Mouse (Mus musculus) neural tube, embryonic 15.5 days (tissue): ENCODE measurements around the gene Cttnbp2nl. TPM values are rescaled to one million over a fixed set of nuclear protein-coding genes. Genes with fewer than 3 reads are reported as not detected.
A peak's percentile ranks its signal among the peaks of the same experiment; 100 is the strongest.

Experiments used
- ATAC-seq: fragments of 200-750 bp; cut with Nextera tagmentation; 2 replicates; pipeline ENCODE4 v1.8.0; 2017; ENCODE audit warnings: mild to moderate bottlenecking, moderate TSS enrichment, moderate library complexity; ENCODE audit not compliant: low FRiP score
- H3K27ac ChIP-seq: fragments of 300-500 bp; sonication (generic); replicated peaks from 2 replicates; pipeline ENCODE4 v1.5.1; 2015; ENCODE audit warnings: mild to moderate bottlenecking, inconsistent platforms
- H3K27me3 ChIP-seq: fragments of 300-500 bp; sonication (generic); replicated peaks from 2 replicates; pipeline ENCODE4 v1.6.1; 2015; ENCODE audit warnings: inconsistent platforms
- H3K36me3 ChIP-seq: fragments of 300-500 bp; sonication (generic); 2 replicates; pipeline ENCODE4 v1.6.1; 2015; ENCODE audit warnings: inconsistent platforms
- H3K4me1 ChIP-seq: fragments of 300-500 bp; sonication (generic); 2 replicates; pipeline ENCODE4 v1.6.1; 2015; ENCODE audit warnings: inconsistent platforms
- H3K4me2 ChIP-seq: fragments of 300-500 bp; sonication (generic); 2 replicates; pipeline ENCODE4 v1.6.1; 2015; ENCODE audit warnings: inconsistent platforms, mild to moderate bottlenecking, moderate library complexity
- H3K4me3 ChIP-seq: fragments of 300-500 bp; sonication (generic); replicated peaks from 2 replicates; pipeline ENCODE4 v1.5.1; 2015; ENCODE audit warnings: mild to moderate bottlenecking, inconsistent platforms
- H3K9ac ChIP-seq: fragments of 300-500 bp; sonication (generic); replicated peaks from 2 replicates; pipeline ENCODE4 v1.6.1; 2015; ENCODE audit warnings: mild to moderate bottlenecking, inconsistent platforms
- H3K9me3 ChIP-seq: fragments of 300-500 bp; sonication (generic); replicated peaks from 2 replicates; pipeline ENCODE4 v1.6.1; 2016; ENCODE audit warnings: inconsistent platforms
- WGBS: fragments of 180-500 bp; shearing (Covaris S2); methylation state at CpG from one replicate; pipeline ENCODE4 v1.1.7; 2015; ENCODE audit warnings: mixed read lengths; 5-methylcytosine and 5-hydroxymethylcytosine counted together
- polyA plus RNA-seq: library from polyadenylated mRNA; unstranded; fragments of >200 nt; fragmentation: Nextera tagmentation; extraction: Ambion mirVana; gene quantifications from 2 replicates; pipeline ENCODE4 v1.2.1, GENCODE M21; 2015

Gene Cttnbp2nl
- polyA plus RNA-seq, 1 experiment from 2014 or later: 38.8 TPM

DNA sequence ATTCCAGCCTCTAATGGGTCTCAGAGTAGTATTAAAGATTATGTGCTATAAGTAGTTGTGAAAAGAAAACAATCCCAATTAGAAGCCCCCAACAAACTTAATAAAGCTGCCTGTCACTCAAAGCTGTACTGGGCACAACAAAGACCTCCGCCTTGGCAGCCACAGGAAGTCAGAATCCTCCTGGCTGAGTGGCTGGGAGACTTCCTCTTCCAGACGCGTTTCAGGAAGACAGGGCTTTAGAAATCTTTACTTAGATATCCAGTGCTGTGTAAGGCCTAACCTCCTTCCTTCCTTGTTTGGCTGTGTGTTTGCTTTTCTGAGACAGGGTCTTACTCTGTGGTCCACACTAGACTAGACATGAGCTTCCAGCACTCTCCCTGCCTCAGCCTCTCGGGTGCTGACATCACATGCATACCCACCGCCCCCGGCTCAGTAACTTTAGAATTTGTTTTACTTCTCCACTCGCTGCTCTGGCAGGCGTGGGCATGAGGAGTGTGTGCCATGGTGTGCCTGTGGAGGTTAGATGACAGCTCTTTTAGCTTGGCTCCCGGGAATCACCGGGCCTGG is 16.6 kb downstream of the Cttnbp2nl start:
- no peak overlapping the region for H3K4me2 ChIP-seq
- peaks cover 8% of the 10 kb centered on the region for H3K4me1 ChIP-seq
- no peak for ATAC-seq
- H3K9me3 ChIP-seq: no peaks in the 10 kb centered on the region
- H3K27me3 ChIP-seq: no peaks in the 10 kb centered on the region
- H3K9ac ChIP-seq: no peak overlapping the region
- 91% methylated on average over 10 of the region's 10 CpGs for WGBS
- peaks cover 68% of the 10 kb centered on the region for H3K36me3 ChIP-seq
- H3K27ac ChIP-seq: no peak overlapping the region
- no peak overlapping the region for H3K4me3 ChIP-seq

DNA sequence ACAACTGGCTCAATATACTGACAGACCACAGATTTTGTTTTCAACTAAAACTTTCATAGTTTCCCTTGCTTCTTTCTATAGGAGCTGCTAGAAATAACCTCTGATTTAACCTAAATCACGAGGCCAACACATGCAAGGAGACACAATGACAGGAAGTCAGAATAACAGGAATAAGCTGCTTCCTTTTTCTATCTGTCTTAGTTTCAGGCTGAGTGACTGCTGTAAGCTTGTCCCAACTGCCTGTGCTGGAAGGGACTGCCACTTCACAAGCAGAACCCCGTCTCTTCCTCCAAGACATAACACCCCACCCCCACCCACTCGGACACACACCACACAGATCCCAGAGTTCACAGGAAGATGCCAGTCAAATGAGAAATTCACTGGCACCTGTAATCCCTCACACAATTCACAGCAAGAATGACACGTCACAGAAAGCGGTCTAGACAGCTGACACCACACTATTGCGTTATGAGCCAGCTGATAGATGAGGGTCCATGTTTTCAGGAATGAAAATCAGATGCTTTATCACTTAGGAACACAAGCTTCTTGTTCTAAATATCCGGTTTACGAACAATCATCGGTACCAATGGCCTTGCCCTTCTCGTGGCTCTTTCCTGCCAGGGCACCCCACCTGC is 29.5 kb downstream of the Cttnbp2nl start:
- H3K4me1 ChIP-seq: peaks cover 4% of the 10 kb centered on the region
- peaks cover 14% of the 10 kb centered on the region for H3K36me3 ChIP-seq
- no peak overlapping the region for H3K4me2 ChIP-seq
- H3K27ac ChIP-seq: no peak overlapping the region
- H3K4me3 ChIP-seq: no peak overlapping the region
- 86% methylated on average over 10 of the region's 10 CpGs for WGBS
- no peak for ATAC-seq
- no peak overlapping the region for H3K9ac ChIP-seq
- no peaks in the 10 kb centered on the region for H3K27me3 ChIP-seq
- H3K9me3 ChIP-seq: no peaks in the 10 kb centered on the region

DNA sequence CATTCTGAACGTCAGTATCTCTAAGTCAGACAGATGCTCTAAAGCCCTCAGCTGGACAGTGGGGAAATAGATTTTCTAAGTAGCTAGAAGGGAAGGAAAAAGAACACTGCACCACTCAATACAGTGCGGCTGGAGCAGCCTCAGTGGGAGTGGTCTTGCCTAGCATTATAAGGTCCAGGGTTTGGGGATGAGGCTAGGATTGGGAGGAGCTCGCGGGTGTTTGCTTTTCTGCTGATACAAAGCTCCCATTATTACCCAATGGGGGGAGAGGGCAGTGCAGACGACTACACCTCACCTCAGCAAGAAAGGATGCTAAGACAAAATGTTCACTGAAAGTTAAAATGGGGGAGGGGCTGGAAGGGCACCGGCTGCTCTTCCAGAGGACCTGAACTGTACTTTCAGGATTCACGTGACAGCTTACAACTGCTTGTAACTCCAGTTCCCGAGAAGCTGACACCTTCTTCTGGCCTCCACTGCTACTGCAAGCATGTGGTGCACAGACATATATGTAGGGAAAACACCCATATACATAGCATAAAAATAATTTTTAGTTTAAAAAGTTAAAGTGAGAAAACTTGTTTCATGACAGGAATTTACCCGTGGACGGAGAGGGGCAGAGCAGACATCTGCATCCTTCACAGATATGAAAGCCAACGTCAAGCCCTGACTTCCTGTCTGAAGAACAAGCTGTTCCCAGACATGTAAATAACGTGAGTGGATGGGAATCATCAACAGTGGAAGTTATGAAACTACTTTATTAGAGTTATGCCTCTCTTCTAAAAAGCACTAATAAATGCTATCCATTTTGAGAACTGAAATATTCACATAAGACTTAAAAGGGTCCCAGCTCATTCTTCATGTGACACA is 32.9 kb downstream of the Cttnbp2nl start:
- H3K4me3 ChIP-seq: no peak overlapping the region
- 0 out of 2 replicates have a peak overlapping the region, but pooled peaks have one; percentile 37 for H3K27ac ChIP-seq
- no peak overlapping the region for H3K9ac ChIP-seq

DNA sequence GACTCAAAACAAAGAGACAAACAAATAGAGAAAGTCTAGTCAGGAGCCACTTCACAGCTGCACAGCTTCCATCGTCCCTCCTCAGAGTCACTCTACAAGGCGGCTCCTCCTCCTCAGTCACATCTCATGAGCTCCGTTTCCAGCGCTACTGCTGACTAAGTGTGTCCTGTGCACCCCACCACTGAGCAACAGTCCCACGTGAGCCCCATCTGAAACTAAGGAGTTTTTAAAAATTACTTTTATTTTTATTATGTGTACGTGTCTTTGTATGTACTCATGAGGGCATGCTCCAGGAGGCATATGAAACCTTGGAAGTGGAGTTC is 34.2 kb downstream of the Cttnbp2nl start:
- WGBS: 92% methylated on average over 6 of the region's 6 CpGs
- no peaks in the 10 kb centered on the region for H3K27me3 ChIP-seq
- no peak overlapping the region for H3K9ac ChIP-seq
- no peak overlapping the region for H3K4me3 ChIP-seq
- no peak for ATAC-seq
- no peak overlapping the region for H3K4me2 ChIP-seq
- 0 out of 2 replicates have a peak, but pooled peaks cover 7% of the 10 kb centered on the region for H3K36me3 ChIP-seq
- H3K27ac ChIP-seq: 0 out of 2 replicates have a peak overlapping the region, but pooled peaks have one; percentile 33
- peaks cover 4% of the 10 kb centered on the region for H3K4me1 ChIP-seq
- no peaks in the 10 kb centered on the region for H3K9me3 ChIP-seq

More for the DNA sequence above, 32.9 kb downstream of the Cttnbp2nl start:
- ATAC-seq: no peak
- Histone ChIP-seq H3K36me3 (0 out of 2 replicates have a peak, but pooled peaks cover 7% of the 10 kb centered on the region), H3K9me3 (no peaks in the 10 kb centered on the region), H3K27me3 (no peaks in the 10 kb centered on the region), H3K4me1 (peaks cover 4% of the 10 kb centered on the region), H3K4me2 (no peak overlapping the region)
- WGBS: 55% methylated on average over 12 of the region's 12 CpGs

DNA sequence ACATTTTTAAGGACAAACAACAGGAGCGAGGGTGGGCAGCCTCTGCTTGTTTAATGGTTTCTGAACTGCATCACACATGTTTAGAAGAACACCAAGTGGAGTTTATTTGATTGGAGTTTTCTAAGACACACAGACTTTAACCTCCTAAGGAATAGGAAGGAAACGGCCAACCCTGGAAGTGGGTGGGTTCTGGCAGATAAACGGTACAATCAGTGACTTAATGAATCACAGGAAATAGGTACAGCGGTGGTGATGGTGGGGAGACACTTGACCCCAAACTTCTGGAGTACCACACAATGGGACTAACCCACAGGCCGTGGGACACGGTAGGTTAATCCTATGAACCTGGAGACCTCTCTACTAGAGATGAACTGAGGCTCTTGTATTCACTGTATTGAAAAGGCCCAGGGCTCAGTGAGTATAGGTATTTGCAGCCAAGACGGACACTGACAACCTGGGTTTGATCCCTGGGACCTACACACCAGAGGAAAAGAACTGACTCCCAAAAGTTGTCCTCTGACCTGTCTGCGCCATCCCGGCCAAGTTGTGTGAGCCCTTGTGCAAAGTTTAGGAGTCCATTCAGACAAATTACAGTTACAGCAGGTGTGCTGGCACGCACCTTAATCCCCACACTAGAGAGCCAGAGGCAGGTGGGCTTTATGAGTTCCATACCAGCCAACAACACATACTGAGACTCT is 34.7 kb downstream of the Cttnbp2nl start:
- H3K4me2 ChIP-seq: no peak overlapping the region
- no peaks in the 10 kb centered on the region for H3K9me3 ChIP-seq
- H3K4me3 ChIP-seq: no peak overlapping the region
- peaks cover 4% of the 10 kb centered on the region for H3K4me1 ChIP-seq
- H3K36me3 ChIP-seq: 0 out of 2 replicates have a peak, but pooled peaks cover 7% of the 10 kb centered on the region
- ATAC-seq: no peak
- no peak overlapping the region for H3K9ac ChIP-seq
- no peaks in the 10 kb centered on the region for H3K27me3 ChIP-seq
- 91% methylated on average over 10 of the region's 10 CpGs for WGBS
- H3K27ac ChIP-seq: no peak overlapping the region

DNA sequence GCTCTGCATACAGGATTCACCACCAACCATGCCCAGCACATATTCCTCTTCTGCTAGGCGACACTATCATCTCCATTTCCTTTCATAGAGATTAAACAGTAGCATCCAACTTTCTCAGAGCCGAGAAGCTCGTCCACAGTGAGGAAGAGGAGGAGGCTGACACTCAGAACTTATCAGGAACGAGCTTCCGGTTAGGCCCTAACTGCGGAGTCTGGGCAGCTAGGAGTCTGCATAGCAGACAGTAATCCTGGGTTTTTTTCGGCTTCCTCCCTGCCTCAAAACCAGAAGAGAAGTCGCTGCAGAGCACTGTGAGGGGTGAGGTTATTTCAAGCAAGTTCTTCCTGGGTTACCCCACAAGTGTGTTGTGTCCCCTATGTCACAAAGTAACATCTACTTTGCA is 35.6 kb downstream of the Cttnbp2nl start:
- Histone ChIP-seq H3K4me2 (no peak overlapping the region), H3K27ac (peak overlapping the region; percentile 7; the same call in 1 of the 2 replicates), H3K4me3 (no peak overlapping the region), H3K9ac (no peak overlapping the region), H3K9me3 (no peaks in the 10 kb centered on the region), H3K4me1 (peaks cover 4% of the 10 kb centered on the region), H3K36me3 (peaks cover 8% of the 10 kb centered on the region; the same call in 1 of the 2 replicates), H3K27me3 (no peaks in the 10 kb centered on the region)
- ATAC-seq: no peak
- 93% methylated on average over 8 of the region's 8 CpGs for WGBS

DNA sequence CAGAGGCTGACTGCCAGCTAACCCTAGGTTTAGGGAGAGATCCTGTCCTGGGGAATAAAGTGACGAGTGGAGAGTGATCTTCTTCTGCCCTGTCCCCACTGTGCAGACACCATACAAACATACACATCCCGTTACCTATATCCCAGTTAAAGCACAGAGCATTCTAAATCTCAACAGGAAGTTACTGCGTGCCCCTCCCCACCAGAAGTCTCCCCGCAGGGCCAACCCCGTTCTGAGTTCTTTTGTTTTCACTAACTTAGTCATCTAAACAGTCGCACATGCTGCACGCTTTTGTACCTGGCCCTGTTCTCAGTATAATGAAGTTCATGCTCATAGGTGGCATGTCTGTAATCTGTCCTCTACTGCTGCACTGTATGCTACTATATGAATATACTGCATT is 36.7 kb downstream of the Cttnbp2nl start:
- Histone ChIP-seq H3K27me3 (no peaks in the 10 kb centered on the region), H3K4me2 (no peak overlapping the region), H3K27ac (peak overlapping the region; percentile 34; the same call in 1 of the 2 replicates), H3K4me3 (no peak overlapping the region), H3K4me1 (peaks cover 4% of the 10 kb centered on the region), H3K36me3 (peaks cover 15% of the 10 kb centered on the region; the same call in 1 of the 2 replicates), H3K9ac (no peak overlapping the region), H3K9me3 (no peaks in the 10 kb centered on the region)
- ATAC-seq: no peak
- 83% methylated on average over 7 of the region's 7 CpGs for WGBS

DNA sequence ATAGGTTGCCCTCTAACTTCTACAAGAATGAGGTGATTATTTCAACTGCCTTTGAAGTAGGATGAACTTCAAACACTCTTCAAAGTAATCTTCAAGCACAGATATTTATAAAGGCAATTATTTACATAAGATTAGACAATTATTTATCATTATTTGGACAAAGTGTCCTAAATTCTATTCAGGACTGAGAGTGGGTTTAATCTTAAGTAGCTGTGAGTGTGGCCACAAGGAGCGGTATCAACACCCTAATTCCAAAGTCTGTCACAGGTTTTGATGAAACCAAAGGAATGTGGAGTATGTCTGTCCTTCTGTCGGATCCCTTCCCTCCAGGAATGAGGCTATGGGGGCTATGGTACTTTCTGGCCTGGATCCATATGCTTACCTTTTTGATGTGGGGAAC is 38.0 kb downstream of the Cttnbp2nl start:
- Histone ChIP-seq H3K9ac (no peak overlapping the region), H3K4me2 (no peak overlapping the region), H3K4me3 (no peak overlapping the region), H3K27ac (no peak overlapping the region), H3K9me3 (no peaks in the 10 kb centered on the region), H3K36me3 (peaks cover 27% of the 10 kb centered on the region), H3K4me1 (peaks cover 2% of the 10 kb centered on the region), H3K27me3 (no peaks in the 10 kb centered on the region)
- 86% methylated on average over 2 of the region's 2 CpGs for whole genome bisulfite sequencing
- ATAC-seq: no peak

DNA sequence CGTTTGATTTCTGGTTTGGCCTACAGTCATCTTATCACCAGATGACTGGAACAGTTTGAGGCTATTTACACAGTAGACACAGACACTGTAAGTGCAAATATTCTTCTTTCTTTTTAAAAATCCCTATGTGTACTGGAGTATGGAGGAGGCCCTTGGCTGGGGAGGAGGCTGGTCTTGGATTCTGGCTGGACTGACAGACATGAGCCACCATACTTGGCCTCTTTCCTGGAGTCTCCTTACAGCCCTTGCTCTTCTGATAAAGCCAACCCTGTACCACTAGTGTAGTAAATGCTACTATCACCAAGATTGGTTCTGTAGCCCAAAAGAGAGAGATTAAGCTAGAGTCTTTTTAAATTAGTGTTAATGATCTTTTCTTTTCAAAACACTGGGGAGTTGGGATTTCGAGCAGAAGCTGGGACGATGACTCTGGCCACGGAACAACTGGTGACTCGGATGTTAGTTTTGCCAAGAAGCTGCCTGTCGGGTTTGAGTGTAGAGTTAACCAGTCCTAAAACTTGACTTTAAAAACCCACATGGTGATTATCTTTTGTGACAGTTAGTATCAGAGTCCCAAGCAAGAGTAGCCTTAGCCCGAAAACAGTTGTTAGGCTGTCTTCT is 40.1 kb downstream of the Cttnbp2nl start:
- Histone ChIP-seq H3K4me3 (no peak overlapping the region), H3K4me1 (no peaks in the 10 kb centered on the region; the same call in 1 of the 2 replicates), H3K36me3 (peaks cover 39% of the 10 kb centered on the region), H3K9ac (no peak overlapping the region), H3K9me3 (no peaks in the 10 kb centered on the region), H3K27me3 (no peaks in the 10 kb centered on the region), H3K27ac (no peak overlapping the region), H3K4me2 (no peak overlapping the region)
- ATAC-seq: no peak
- WGBS: 95% methylated on average over 7 of the region's 7 CpGs

DNA sequence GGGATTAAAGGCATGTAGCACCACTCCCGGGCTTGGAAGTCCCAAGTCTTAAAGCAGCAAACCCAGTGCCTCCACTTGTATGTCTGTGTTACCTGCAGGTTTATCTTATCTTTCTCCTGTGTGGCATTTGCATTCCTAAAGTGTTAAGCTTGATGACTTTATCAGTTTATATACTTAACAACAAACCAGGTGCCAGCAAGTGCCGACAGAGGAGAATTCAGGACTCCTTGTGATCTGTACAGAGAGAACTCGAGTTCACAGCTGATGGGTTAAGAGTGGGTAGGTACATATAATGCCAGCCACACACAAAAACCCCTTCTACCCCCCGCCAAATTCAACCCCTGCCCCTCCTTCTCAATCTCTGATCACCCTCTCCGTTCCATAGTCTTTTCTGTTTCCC is 41.1 kb downstream of the Cttnbp2nl start:
- ATAC-seq: no peak
- Histone ChIP-seq H3K4me3 (no peak overlapping the region), H3K9ac (no peak overlapping the region), H3K9me3 (no peaks in the 10 kb centered on the region), H3K27ac (no peak overlapping the region), H3K4me2 (no peak overlapping the region), H3K4me1 (no peaks in the 10 kb centered on the region; the same call in 1 of the 2 replicates), H3K36me3 (peaks cover 48% of the 10 kb centered on the region), H3K27me3 (no peaks in the 10 kb centered on the region)
- 91% methylated on average over 5 of the region's 5 CpGs for WGBS
